9 mouse cellular contexts compared by ENCODE assay signal in genomic region chr2:18028140-18029021, GRCm38 (mm10). TPM values are rescaled to one million over a fixed set of nuclear protein-coding genes. Genes with fewer than 3 reads are reported as not detected.
DNase-seq lines count a peak whose midpoint lies in the region; ATAC-seq and TF ChIP-seq lines count a peak whose summit lies in the region.
"Had no signal": no experiment of that assay in that cellular context is flagged by ENCODE, and none has a peak within 500 bp of the region (broad histone marks: within the 10 kb centered on the region; RNA-seq: fewer than 3 reads in every experiment).

No protein-coding gene starts in this region.

- H3K27me3 ChIP-seq in cerebellum, adult 2 months (ENCODE audit: control insufficient read depth, insufficient read depth, low read length), result no peaks in the 10 kb centered on the region
- no peaks in the 10 kb centered on the region for H3K27me3 ChIP-seq in forebrain, embryonic 16.5 days (replicated peaks; ENCODE audit: control insufficient read depth, insufficient read depth, low read length)
- no peaks in the 10 kb centered on the region for H3K27me3 ChIP-seq in lung, embryonic 15.5 days

- peak overlapping the region; percentile 69 for H3K4me3 ChIP-seq in cerebellum, adult 2 months (replicated peaks; ENCODE audit: insufficient read depth, low read depth, low read length)
- H3K4me3 ChIP-seq in forebrain, embryonic 16.5 days (replicated peaks; ENCODE audit: low read length), result peak overlapping the region; percentile 70
- peak overlapping the region; percentile 61 for H3K4me3 ChIP-seq in lung, embryonic 15.5 days

- peak; percentile 58 for ATAC-seq in forebrain, embryonic 16.5 days
- ATAC-seq in lung, embryonic 15.5 days (ENCODE audit: borderline replicate concordance, extremely low read depth, low FRiP score, low TSS enrichment), result peak; percentile 89

- H3K27ac ChIP-seq in cerebellum, adult 2 months (ENCODE audit: insufficient read depth, low read length), result peak overlapping the region; percentile 93
- H3K27ac ChIP-seq in forebrain, embryonic 16.5 days (ENCODE audit: low read length), result peak overlapping the region; percentile 98
- H3K27ac ChIP-seq in lung, embryonic 15.5 days, result peak overlapping the region; percentile 99

- no peaks in the 10 kb centered on the region for H3K4me1 ChIP-seq in cerebellum, adult 2 months (ENCODE audit: control insufficient read depth, insufficient read depth, low read length)
- peaks cover 45% of the 10 kb centered on the region for H3K4me1 ChIP-seq in forebrain, embryonic 16.5 days (replicated peaks; ENCODE audit: control insufficient read depth, insufficient read depth, low read length)
- H3K4me1 ChIP-seq in lung, embryonic 15.5 days, result peaks cover 31% of the 10 kb centered on the region

- peak overlapping the region; percentile 61 for H3K4me2 ChIP-seq in forebrain, embryonic 16.5 days (ENCODE audit: low read length)
- peak overlapping the region; percentile 94 for H3K4me2 ChIP-seq in lung, embryonic 15.5 days

- TF ChIP-seq CTCF in cerebellum, adult 2 months (IDR thresholded peaks at IDR 0.05; ENCODE audit: borderline replicate concordance, insufficient read depth, low read depth, low read length), result no peak

- peak; percentile 49; the same call in 1 of the 2 replicates for TF ChIP-seq POLR2A in cerebellum, adult 2 months (IDR thresholded peaks at IDR 0.05; ENCODE audit: borderline replicate concordance, insufficient read depth, low read length)

- peak; percentile 86 for DNase-seq in ES-CJ7 (ENCODE audit: low read depth, low spot score)
- peak; percentile 90 to 91 for DNase-seq in cerebellum, adult 2 months
- DNase-seq in heart, postnatal 36 days, result peak; percentile 94 to 95
- peak; percentile 79 to 85 for DNase-seq in layer of hippocampus, adult 8-10 months (ENCODE audit: low spot score in 2 of 2)
- DNase-seq in ovary, postnatal 10 days (ENCODE audit: low spot score), result peak; percentile 92
- DNase-seq in thymus, postnatal 14 days, result peak; percentile 66

- H3K36me3 ChIP-seq in forebrain, embryonic 16.5 days (ENCODE audit: control insufficient read depth, insufficient read depth), result no peaks in the 10 kb centered on the region
- H3K36me3 ChIP-seq in lung, embryonic 15.5 days, result no peaks in the 10 kb centered on the region

- H3K9ac ChIP-seq in forebrain, embryonic 16.5 days (replicated peaks; ENCODE audit: low read depth, low read length), result peak overlapping the region; percentile 86
- H3K9ac ChIP-seq in lung, embryonic 15.5 days, result peak overlapping the region; percentile 93

- WGBS in cerebellum, adult 2 months, result under 1% methylated on average over 61 of the region's 61 CpGs
- WGBS in forebrain, embryonic 16.5 days, result under 1% methylated on average over 61 of the region's 61 CpGs
- WGBS in lung, embryonic 15.5 days, result 0% methylated on average over 61 of the region's 61 CpGs

- H3K9me3 ChIP-seq in forebrain, embryonic 16.5 days (ENCODE audit: control insufficient read depth, low read length), result no peaks in the 10 kb centered on the region
- H3K9me3 ChIP-seq in lung, embryonic 15.5 days, result no peaks in the 10 kb centered on the region

- intact Hi-C loops in heart, postnatal 36 days (cut with DNase I), result loop anchor here (2.0 to 5.0 kb wide), 10 partner anchors 28 to 1249 kb away; partner anchors contain the start of genes Bmi1, Dnajc1 and Spag6

RNA-seq across cellular contexts. Expression of gene A930004D18Rik, which starts 9.2 kb away (rescaled TPM):
- polyA plus RNA-seq in cerebellum, adult 2 months (2012; rRNA removed), result 2.6 and 3.0 TPM in 2 replicates
- 9.6 and 14.1 TPM in 2 replicates for polyA plus RNA-seq in forebrain, embryonic 16.5 days (2015; fragmentation: Nextera tagmentation; extraction: Ambion mirVana)
- 1 to 10 TPM; 4.6 to 6.2 TPM for total RNA-seq in heart, postnatal 36 days (2021)
- total RNA-seq in layer of hippocampus, adult 8-10 months (2022), result 1 to 10 TPM; 3.8 to 6.3 (median 5.1) TPM
- polyA plus RNA-seq in lung, embryonic 15.5 days (2015; fragmentation: Nextera tagmentation; extraction: Ambion mirVana), result 12.5 and 13.6 TPM in 2 replicates

RNA-seq across cellular contexts. Expression of gene Skida1, which starts 20.5 kb away (rescaled TPM):
- 4.8 and 5.7 TPM in 2 replicates for polyA plus RNA-seq in cerebellum, adult 2 months (2012; rRNA removed)
- 9.8 and 13.4 TPM in 2 replicates for polyA plus RNA-seq in forebrain, embryonic 16.5 days (2015; fragmentation: Nextera tagmentation; extraction: Ambion mirVana)
- 1 to 10 TPM; 2.8 to 5.1 TPM for total RNA-seq in heart, postnatal 36 days (2021)
- 10 to 100 TPM; 12.9 to 16.1 (median 13.9) TPM for total RNA-seq in layer of hippocampus, adult 8-10 months (2022)
- polyA plus RNA-seq in lung, embryonic 15.5 days (2015; fragmentation: Nextera tagmentation; extraction: Ambion mirVana), result 7.2 and 8.4 TPM in 2 replicates

RNA-seq across cellular contexts. Expression of gene Mllt10, which starts 26.7 kb away (rescaled TPM):
- polyA plus RNA-seq in cerebellum, adult 2 months (2012; rRNA removed), result 45.6 and 46.7 TPM in 2 replicates
- 53.8 and 56.0 TPM in 2 replicates for polyA plus RNA-seq in forebrain, embryonic 16.5 days (2015; fragmentation: Nextera tagmentation; extraction: Ambion mirVana)
- total RNA-seq in heart, postnatal 36 days (2021), result 10 to 100 TPM; 32.6 to 34.2 TPM
- total RNA-seq in layer of hippocampus, adult 8-10 months (2022), result 10 to 100 TPM; 52.2 to 67.9 (median 61.5) TPM
- polyA plus RNA-seq in lung, embryonic 15.5 days (2015; fragmentation: Nextera tagmentation; extraction: Ambion mirVana), result 58.9 and 59.4 TPM in 2 replicates

RNA-seq across cellular contexts. Expression of gene H2al2a, which starts 31.6 kb away (rescaled TPM):
- polyA plus RNA-seq in cerebellum, adult 2 months (2012; rRNA removed), result not detected in 2 replicates
- not detected in 2 replicates for polyA plus RNA-seq in forebrain, embryonic 16.5 days (2015; fragmentation: Nextera tagmentation; extraction: Ambion mirVana)
- total RNA-seq in heart, postnatal 36 days (2021), result not detected
- total RNA-seq in layer of hippocampus, adult 8-10 months (2022), result not detected
- not detected in 2 replicates for polyA plus RNA-seq in lung, embryonic 15.5 days (2015; fragmentation: Nextera tagmentation; extraction: Ambion mirVana)
- polyA plus RNA-seq: frontal cortex, adult 2 months had no signal

Comparison
In these comparisons a context has a peak if more than half of its experiments do, and no peak if none do; other contexts are left out.
1. Peak in every context shown above with its lines: DNase-seq, ATAC-seq, H3K4me3 ChIP-seq and H3K27ac ChIP-seq.